Mouse (Mus musculus) brain, embryonic 14.5 days (tissue): Measurements from ENCODE around the gene Dusp3.

Source experiments
- CTCF ChIP-seq: fragments of 200-500 bp; IDR thresholded peaks from 2 replicates; pipeline ENCODE4 v1.5.1; 2012; ENCODE audit warnings: inconsistent platforms, mild to moderate bottlenecking, moderate library complexity, borderline replicate concordance; ENCODE audit not compliant: insufficient read depth, insufficient read length; ENCODE audit errors: extremely low read depth
- POLR2A ChIP-seq: fragments of 200-500 bp; IDR thresholded peaks from 2 replicates; pipeline ENCODE4 v1.6.1; 2012; ENCODE audit warnings: mild to moderate bottlenecking, inconsistent platforms, borderline replicate concordance; ENCODE audit not compliant: poor library complexity, insufficient read depth, insufficient read length, severe bottlenecking; ENCODE audit errors: extremely low read depth

DNA sequence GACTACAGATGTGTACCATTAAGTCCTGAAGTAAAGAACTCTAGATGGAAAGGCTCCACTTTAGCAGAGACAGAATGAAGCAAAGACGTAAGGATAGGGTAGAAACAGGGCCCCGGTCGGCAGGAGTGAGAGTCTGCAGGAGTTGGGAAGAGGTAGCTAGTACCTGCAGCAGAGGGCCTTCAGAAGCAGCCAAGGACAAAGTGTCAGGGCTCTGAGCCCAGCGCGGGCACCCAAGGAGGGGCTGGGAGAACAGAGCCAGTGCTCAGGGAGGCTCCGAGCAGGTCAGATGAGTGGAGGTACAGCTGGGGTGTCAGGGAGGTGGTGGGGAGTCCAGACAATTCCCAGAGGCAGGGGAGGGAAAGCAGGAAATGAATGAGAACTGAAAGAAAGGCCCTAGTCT is 62.8 kb downstream of the Dusp3 start:
- TF ChIP-seq CTCF = no peak
- TF ChIP-seq POLR2A = no peak
